Mouse (Mus musculus) mouse trophoblast stem cell (cell line): Measurements from ENCODE around the gene AL731706.2.
"Not testable (repeated sequence)": the region's sequence is repeated elsewhere in the genome, so short reads cannot be mapped to it uniquely, and the experiment has no call there.

Experiments used
- in situ Hi-C, 2 experiments: fragments of 300-500 bp; cut with MseI, MboI; formaldehyde crosslinking; loops; 2 replicates in 1 of 2; 3 replicates in 1 of 2; pipeline ENCODE4 v1.15.1; 2025

Gene AL731706.2

DNA sequence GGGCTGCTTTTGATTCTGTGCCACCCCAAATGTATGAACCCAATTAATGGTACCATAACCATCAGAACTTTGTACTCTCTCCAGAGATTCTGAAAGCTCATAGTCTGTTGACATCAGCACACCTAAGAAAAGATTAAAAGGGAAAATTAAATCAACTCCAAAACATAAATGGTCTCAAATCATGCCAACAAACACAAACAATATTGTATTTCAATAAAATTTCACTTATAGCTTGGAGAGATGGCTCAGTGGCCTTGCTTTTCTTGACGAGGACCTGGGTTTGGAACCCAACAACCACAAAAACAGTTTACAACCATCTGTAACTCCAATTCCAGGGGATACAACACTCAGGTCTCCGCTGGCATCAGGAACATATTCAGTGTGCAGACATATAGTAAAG lies at the start of gene AL731706.2:
Gene AL731706.2 (minus strand): TSS at position 101 of the 400 bp plus-strand sequence.
- in situ Hi-C loops, result no loop called here

DNA sequence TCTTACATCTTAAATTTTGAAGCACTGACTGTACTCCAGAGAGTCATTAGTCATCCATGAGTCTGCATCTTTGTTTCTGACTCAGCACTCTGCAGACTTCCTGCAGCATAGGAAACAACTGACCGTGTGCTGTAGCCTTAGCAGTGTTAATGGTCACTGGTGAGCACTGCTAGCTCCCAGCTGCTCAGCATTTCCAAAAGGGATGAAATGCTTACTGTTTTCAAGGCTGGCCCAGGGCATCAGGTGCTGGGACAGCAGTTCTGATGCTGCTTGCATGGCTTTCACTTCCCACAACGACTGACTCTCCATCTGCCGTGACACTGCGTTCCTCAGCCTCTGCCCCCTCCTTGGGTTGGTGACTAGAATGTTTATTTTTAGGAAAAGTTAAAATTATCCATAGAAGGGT lies 35.5 kb upstream of the AL731706.2 start:
- in situ Hi-C loops, result no loop called here

DNA sequence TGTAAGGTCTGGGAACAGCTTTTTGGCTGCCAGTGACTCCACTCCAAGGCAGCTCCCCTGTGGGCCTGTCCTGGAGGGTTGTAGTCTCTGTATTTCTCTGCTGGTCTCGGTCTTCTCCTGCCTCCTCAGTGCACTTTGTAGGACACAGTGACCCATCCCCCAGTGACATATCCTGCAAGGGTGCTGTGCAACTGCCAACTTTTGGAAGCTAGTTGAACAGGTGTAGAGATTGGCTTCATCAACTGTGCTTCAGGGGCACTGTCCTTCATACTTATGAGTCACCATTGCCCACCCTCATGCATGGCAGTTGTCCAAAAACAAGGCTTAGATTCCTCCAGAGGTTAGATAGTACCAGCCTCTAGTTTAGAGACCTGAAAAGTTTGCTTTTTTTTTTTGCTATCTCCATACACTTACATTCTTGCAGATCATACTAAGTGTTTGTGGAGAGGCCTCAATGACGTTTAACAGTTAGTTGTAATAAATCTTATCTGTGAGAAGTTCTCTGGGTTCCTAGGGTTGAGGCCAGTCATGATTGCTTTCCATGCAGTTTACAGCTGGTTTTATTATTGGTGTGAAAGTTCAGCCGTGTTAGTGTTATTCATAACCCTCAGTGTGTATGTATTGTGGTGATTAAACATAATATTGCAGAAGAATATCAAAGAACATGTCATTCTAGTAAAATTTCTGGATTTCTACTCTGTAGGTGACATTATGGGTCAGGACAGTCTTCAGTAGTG lies 34.9 kb upstream of the AL731706.2 start:
- in situ Hi-C loops, result no loop called here

DNA sequence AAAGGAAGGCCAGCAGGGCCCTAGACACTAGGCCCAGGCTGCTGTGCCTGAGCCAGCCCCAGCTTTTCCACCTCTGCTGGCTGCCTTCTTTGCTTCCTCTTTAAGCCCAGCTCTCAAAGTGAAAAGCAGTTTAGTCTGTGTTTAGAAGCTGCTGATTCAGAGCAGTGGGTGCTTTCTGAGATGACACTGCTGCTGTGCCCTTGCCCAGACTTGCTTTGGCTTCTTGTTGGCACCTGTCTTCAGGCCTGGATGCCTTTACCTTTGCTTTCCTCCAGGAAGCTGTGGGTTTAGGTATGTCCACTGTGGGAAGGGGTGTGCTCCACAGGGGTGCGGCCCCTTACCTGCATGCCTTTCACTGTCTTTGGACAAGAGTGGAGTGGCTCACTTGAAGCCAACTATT lies 34.0 kb upstream of the AL731706.2 start:
- in situ Hi-C loops, result no loop called here

DNA sequence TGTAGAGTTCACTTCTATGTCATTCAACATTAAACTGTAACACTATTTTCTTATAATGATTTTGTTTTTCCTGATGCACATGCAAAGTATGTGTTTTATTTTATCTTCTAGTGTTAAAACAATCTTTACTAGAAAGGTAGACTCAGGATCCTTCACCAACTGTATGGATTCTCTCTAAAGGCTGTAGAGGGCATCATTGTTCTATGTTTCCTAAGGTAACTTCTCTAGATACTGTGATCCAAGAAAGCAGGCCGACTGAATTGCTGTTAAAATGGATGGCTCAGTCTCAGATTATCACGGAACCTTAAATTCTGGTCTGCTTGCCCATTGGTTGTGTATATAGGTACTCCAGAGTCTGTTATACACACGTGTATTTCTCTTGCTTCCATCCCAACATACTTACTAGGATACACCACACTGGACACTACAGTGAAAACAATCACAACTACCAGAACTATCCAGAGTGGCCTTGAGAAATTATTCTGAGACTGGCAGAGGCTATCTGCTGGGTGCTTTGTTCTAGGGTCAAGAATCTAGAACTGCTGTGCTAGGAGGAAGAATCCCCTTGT lies 28.9 kb upstream of the AL731706.2 start:
- in situ Hi-C loops, result no loop called here

DNA sequence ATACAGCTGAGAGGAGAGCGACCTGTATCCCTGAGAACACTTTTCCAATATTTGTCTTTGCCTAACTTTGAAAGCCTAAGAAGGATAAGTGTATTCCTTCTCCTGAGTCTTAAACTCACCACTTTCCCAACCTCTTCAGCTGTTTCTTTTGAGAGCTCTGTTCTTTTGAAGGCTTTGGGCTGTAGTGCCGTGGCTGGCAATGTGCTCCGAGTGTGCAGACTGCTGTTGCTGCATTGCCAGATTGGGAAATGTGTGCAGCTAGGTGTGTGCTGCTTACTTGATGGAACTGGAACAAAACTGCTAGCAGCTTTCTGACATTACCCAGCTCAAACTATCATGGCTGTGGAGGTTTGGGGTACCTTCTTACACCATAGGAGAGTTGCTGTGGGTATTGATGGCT lies 27.5 kb upstream of the AL731706.2 start:
- in situ Hi-C loops, result no loop called here

DNA sequence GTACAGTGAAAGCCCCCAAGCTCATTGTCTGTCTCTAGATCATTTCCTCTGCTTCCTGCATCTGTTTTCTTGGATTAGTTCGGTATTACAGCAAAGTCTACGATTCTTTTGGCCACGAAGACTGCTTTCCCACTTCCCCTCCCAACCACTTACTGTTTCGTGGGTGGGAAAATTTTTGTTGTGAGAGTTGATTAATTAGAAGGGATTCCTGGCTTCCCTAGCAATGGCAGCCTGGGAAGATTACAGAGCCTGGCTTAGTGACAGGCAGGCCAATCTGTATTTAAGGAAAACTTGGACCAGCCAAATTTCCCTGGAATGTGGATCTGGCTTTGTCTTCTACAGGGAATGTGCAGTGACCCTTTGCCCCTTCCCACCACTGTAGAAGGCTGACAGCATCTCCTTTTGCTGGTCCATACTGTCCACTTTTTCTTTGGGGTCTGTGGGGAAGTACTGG lies 26.5 kb upstream of the AL731706.2 start:
- in situ Hi-C loops, result no loop called here

DNA sequence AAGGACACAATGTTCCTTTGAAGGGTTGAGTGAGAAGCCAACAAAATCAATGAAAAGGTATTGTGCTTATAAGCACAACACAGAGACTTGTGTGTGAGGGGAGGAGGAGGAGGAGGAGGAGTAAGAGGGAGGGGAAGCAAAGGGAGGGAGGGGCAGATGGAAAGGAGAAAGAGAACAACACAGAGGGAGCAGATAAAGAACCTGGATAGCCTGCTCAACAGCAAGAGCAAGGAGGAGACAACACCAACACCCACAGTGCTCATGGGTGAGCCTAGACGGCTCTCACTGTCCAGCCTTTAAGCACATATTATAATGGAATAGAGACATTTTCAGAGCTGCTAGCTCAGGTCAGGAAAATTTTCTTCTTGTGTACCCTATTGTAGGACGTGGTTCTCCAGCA lies 23.8 kb upstream of the AL731706.2 start:
- in situ Hi-C loops, result no loop called here

DNA sequence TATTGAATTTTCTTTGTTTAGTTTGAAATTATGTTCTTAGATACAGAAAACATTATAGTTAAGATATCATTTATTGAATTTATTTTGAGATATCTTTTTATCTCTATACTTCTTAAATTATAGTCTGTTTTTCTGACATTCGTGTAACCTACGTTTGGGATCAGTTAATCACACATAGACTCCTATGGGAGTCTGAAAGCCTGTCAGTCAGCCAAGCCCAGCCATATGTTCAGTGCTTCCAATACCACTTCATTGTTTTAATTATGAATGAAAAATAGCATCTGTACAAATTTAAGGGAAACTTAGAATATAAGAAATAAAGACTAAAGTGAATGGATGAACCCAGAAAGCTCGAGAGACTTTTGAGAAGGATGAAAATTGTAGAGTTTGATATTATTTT lies 23.1 kb upstream of the AL731706.2 start:
- in situ Hi-C loops, result no loop called here

DNA sequence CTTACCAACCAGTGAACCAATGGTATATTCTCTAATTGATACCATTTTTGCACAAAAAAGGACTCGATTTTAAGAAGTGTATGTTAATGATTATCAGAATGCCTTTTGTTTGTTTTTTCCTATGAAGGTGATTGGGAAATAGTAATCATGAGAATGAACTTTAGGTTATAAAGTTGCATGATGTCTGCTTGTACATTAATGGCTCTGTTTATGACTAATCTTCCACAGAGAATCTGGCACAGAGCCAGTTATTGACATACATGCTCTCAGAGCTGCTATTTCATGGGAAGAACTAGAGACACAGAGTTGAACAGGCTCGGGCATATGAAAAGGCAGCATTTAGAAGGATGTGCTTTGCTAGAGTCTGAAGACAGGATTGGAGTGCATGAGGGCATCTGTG lies 10.7 kb upstream of the AL731706.2 start:
- in situ Hi-C loops, result no loop called here

DNA sequence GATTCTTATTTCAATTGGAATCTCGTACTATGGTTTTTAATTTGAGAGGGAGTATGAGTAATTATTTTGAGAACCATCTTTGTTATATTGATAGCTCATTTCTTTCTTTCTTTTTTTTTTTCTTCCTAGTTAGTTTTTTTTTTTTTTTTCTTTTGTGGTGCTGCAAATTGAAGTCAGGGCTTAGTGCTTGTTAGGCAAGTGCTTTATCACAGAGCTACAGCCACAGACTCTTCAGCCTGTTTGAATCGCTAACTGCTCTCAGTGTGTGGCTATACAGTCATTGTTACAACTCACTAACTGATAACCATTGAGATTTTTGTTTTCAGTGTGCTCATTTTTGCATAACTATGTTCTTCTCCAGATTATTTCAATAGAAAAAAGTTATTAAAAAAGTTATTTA lies 9.0 kb upstream of the AL731706.2 start:
- in situ Hi-C loops, result no loop called here

DNA sequence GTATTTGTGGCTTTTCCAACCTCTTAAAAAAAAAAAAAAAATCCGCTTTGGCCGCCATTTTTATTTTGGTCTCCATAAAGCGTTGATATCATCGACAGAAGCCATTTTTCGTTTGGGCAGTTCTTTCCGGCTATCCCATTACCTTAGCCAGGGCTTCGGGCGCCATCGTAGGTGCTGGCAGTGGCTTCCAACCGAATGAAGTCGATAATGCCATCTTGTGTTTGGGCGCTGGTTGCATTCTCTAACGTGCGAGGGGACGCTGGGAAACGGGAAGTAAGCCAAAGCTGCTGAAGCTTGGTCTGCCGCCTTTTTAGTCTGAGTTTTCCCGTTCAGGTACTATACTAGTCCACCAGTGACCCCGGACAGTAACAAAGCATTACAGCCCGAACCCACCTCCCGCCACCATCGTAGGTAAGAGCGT lies 6.5 kb upstream of the AL731706.2 start:
- in situ Hi-C loops, result no loop called here

DNA sequence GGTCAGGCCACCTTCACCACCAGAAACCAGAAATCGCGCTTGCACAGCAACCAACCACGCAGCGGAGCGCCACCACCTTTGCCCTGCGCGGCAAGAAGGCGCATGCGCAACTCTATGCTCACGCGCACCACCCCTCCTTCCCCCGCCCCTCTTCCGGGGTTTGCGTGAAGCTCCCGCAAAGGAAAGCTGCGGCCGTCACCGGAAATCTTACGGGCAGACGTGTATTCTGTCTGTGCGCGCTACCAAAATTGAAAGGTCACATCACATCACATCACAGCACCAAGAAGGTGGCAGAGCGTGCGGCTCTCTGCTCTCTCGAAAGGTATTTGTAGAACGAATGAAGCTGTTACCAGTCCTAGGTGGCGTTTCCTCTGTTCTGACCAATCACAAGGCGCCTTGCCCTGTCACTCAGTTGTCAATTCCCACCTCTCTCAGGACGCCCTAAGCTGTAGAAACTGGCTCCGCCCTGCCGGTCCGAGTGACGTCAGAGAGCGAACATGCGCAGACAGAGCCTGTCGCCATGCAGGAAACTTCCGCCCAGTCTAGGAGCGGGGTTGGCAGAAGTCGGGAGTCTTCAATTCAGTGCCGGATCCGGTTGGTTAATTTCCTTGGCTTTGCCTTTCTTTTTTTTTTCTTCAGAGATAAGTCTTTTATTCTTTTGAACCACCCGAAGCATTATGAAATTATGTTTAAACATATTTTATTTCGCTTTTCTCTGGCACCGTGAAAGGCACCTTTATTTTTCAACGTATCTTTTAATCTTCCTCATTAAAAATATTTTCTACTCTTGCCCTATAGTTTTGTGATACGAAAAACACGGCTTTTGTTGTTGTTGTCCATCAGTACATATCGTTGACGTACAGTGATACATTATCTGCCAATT lies 5.8 kb upstream of the AL731706.2 start, which contains the start of the genes Slx4ip, AL731706.1 and Mkks:
Gene Slx4ip (plus strand): TSS at position 151 of the 883 bp plus-strand sequence.
Gene AL731706.1 (minus strand): TSS at position 322 of the 883 bp plus-strand sequence.
Gene Mkks (minus strand): TSS at position 322 of the 883 bp plus-strand sequence.
- in situ Hi-C loops, result no loop called here

DNA sequence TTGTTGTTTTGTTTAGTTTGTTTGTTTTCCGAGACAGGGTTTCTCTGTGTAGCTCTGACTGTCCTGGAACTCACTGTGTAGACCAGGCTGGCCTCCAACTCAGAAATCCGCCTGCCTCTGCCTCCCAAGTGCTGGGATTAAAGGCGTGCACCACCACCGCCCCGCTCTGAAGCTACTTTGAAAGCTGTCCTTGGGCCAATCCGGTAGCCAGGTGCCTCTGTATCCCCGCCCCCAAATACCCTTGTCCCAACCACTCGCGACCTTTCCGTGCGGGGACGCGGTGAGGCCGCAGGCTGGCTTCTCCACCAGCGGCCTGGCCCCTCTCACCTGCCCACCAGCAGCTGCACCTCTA lies 5.2 kb upstream of the AL731706.2 start:
- in situ Hi-C loops, result not testable (repeated sequence)

DNA sequence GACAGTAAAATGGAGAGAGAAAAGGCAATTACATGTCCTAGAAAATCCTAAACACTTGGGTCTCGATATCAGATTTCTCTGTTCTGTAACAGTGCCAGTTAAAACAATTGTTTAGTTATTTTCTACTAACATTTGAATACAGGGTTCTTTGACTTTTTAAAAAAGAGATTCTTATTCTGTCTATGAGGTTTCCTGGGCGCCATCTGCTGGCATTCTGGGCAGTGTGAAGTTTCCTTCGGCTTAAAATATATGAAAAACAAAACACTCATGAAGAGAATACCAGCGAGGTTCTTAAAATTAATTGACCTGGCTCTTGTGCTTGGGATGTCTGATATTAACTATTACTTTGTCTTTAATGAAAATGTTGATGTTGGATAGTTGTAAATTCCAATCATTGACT lies 1.4 kb upstream of the AL731706.2 start:
- in situ Hi-C loops, result no loop called here

DNA sequence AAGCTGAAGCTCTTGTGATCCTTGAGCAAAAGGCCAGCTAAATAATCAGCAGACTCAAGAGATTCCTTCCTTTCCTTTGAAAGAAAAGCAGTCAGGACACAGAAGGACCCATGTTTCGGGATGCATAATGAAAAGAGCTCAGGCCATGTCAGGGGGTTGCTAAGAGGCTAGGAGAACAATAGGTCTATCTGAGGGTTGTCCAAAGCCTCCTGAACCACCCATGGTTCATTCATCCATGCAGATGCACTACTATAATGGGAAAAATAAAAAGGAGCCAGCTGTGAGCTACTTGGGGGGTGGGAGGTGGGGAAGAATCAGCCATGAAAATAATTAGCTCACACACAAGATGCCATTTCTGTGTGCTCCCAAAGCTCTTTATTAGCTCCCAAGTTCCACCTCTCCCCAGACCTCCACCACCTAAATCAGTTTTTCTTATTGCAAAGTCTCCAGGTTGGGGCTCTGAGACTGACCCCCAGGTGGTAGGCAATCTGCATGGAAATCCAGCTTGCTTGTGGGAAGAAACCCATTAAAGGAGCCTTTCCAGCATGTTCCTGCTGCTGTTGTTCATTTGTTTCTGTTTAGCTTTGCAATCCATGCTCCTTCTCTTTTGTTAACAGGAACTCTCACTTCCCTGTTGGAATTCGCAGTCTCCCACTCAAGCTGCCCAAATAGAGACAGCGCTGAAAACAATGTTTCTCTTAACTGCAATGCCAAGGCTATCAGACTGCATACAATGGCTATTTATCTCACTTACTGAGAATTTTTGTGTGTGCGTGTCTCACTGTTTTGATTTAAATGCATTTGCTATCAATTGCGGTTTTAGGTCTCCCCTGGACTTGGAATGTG lies 30.7 kb downstream of the AL731706.2 start:
- in situ Hi-C loops, result no loop called here

DNA sequence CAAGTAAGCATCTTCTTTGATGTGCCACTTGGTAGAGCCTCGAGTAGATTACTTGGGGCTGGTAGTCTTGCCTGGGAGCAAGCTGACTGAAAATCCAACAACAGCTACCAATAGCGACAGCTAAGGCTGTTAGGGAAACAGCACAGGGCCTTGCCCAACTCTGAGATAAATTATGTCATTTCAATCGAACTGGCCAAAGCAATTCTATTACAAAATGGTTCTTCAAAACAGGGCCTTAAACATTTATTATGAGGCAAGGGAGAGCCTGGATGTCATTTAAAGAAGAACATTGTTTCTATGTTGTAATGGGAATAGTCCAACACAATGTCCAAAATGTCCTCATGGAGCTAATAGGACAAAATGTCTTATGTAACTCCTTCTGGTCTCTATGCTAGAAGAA lies 35.1 kb downstream of the AL731706.2 start:
- in situ Hi-C loops, result no loop called here

DNA sequence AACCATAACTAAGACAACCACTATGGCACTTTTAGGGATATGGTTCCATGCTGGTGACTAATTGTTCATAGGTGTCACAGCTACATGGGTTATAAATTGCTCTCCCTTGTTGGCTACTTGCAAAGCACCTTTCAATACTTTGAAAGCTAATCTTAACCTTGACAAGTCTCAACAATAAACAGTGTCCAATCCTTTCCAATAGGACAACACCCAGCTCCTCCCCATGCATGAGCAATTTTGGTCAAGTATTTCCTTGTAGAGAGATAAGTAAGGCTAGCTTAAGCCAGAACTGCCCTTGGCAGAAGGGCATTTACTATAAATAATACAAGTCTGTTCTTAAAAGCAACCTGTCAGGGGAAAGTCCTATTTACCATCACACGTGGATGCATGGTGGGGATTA lies 47.5 kb downstream of the AL731706.2 start:
- in situ Hi-C loops, result no loop called here

DNA sequence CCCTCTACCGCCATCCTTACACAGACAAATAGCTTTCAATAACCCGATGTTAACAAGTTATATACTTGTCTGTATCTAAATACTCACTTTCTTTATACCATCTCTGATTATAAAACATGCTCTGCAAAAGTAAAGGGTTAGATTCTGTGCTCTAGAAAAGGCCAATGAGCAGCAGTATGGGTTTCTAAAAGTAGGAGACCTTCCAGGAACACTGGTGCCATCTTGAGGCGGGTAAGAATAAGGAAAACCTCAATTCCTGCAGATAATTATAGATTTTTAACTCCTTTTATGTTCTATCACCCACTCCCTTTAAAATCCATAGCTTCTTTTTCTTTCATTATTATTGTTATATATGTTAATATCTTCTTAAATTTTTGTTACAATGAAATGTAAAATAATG lies 49.6 kb downstream of the AL731706.2 start:
- in situ Hi-C loops, result no loop called here
